Mouse (Mus musculus): Measurements from ENCODE around the gene Tfap2b. TPM values are rescaled to one million over a fixed set of nuclear protein-coding genes. Genes with fewer than 3 reads are reported as not detected.
A peak's percentile ranks its signal among the peaks of the same experiment; 100 is the strongest.

Tfap2b gene
- polyA plus RNA-seq, 1 experiment from 2014 or later = 78.3 TPM

- H3K9ac ChIP-seq = no peak overlapping the region
Measured at GRCm38 (mm10) chr1:19213171-19213570, 4.5 kb downstream of the Tfap2b start.

GRCm38 (mm10) chr1:19213851-19214395 is 5.2 kb downstream of the Tfap2b start:
- H3K36me3 ChIP-seq = no peaks in the 10 kb centered on the region
- peak overlapping the region; percentile 38 for H3K27ac ChIP-seq (replicated peaks)
- WGBS = 2% methylated on average over 36 of the region's 36 CpGs
- H3K9me3 ChIP-seq = no peaks in the 10 kb centered on the region
- 0 out of 2 replicates have a peak overlapping the region, but pooled peaks have one; percentile 22 for H3K9ac ChIP-seq
- no peak for ATAC-seq (ENCODE audit: low FRiP score, low read depth)
- H3K4me3 ChIP-seq = peak overlapping the region; percentile 34
- peak overlapping the region; percentile 44 for H3K4me2 ChIP-seq
- peaks cover 70% of the 10 kb centered on the region for H3K27me3 ChIP-seq
- peaks cover 8% of the 10 kb centered on the region; the same call in 1 of the 2 replicates for H3K4me1 ChIP-seq (replicated peaks)

More at GRCm38 (mm10) chr1:19213171-19213570, 4.5 kb downstream of the Tfap2b start:
- 2% methylated on average over 4 of the region's 4 CpGs for WGBS
- H3K36me3 ChIP-seq = no peaks in the 10 kb centered on the region
- peaks cover 8% of the 10 kb centered on the region; the same call in 1 of the 2 replicates for H3K4me1 ChIP-seq (replicated peaks)
- no peak for ATAC-seq (ENCODE audit: low FRiP score, low read depth)
- H3K27me3 ChIP-seq = peaks cover 68% of the 10 kb centered on the region
- peak overlapping the region; percentile 27; the same call in 1 of the 2 replicates for H3K4me2 ChIP-seq
- H3K4me3 ChIP-seq = peak overlapping the region; percentile 31
- H3K9me3 ChIP-seq = no peaks in the 10 kb centered on the region
- no peak overlapping the region for H3K27ac ChIP-seq (replicated peaks)

GRCm38 (mm10) chr1:19217391-19217790 is 8.7 kb downstream of the Tfap2b start:
- Histone ChIP-seq H3K9me3 (no peaks in the 10 kb centered on the region), H3K9ac (no peak overlapping the region), H3K36me3 (no peaks in the 10 kb centered on the region), H3K27ac (replicated peaks) (no peak overlapping the region), H3K27me3 (peaks cover 86% of the 10 kb centered on the region), H3K4me2 (peak overlapping the region; percentile 25; the same call in 1 of the 2 replicates), H3K4me3 (no peak overlapping the region), H3K4me1 (replicated peaks) (peaks cover 4% of the 10 kb centered on the region; the same call in 1 of the 2 replicates)
- WGBS = 2% methylated on average over 16 of the region's 16 CpGs
- ATAC-seq (ENCODE audit: low FRiP score, low read depth) = peak; percentile 49; the same call in 1 of the 2 replicates

- Histone ChIP-seq H3K27ac (replicated peaks) (no peak overlapping the region), H3K36me3 (no peaks in the 10 kb centered on the region), H3K4me2 (peak overlapping the region; percentile 25), H3K9ac (no peak overlapping the region), H3K9me3 (no peaks in the 10 kb centered on the region), H3K4me1 (replicated peaks) (peaks cover 4% of the 10 kb centered on the region; the same call in 1 of the 2 replicates), H3K27me3 (peaks cover 87% of the 10 kb centered on the region), H3K4me3 (no peak overlapping the region; the same call in 1 of the 2 replicates)
- ATAC-seq (ENCODE audit: low FRiP score, low read depth) = no peak
- 7% methylated on average over 7 of the region's 7 CpGs for WGBS
Measured at GRCm38 (mm10) chr1:19218221-19218620, 9.5 kb downstream of the Tfap2b start.

- no peak for ATAC-seq (ENCODE audit: low FRiP score, low read depth)
- Histone ChIP-seq H3K4me1 (replicated peaks) (no peaks in the 10 kb centered on the region), H3K9me3 (no peaks in the 10 kb centered on the region), H3K27ac (replicated peaks) (no peak overlapping the region), H3K27me3 (peaks cover 87% of the 10 kb centered on the region), H3K36me3 (no peaks in the 10 kb centered on the region), H3K4me2 (no peak overlapping the region), H3K4me3 (no peak overlapping the region), H3K9ac (no peak overlapping the region)
Measured at GRCm38 (mm10) chr1:19219381-19219780, 10.7 kb downstream of the Tfap2b start.

GRCm38 (mm10) chr1:19220564-19220963 is 11.8 kb downstream of the Tfap2b start:
- Histone ChIP-seq H3K4me2 (no peak overlapping the region), H3K4me3 (no peak overlapping the region), H3K27ac (replicated peaks) (no peak overlapping the region), H3K36me3 (no peaks in the 10 kb centered on the region), H3K27me3 (peaks cover 89% of the 10 kb centered on the region), H3K9me3 (no peaks in the 10 kb centered on the region), H3K9ac (no peak overlapping the region), H3K4me1 (replicated peaks) (no peaks in the 10 kb centered on the region)
- ATAC-seq (ENCODE audit: low FRiP score, low read depth) = no peak
- WGBS = 4% methylated on average over 1 of the region's 1 CpGs

GRCm38 (mm10) chr1:19221601-19222000 is 12.9 kb downstream of the Tfap2b start:
- Histone ChIP-seq H3K4me3 (no peak overlapping the region), H3K27ac (replicated peaks) (no peak overlapping the region), H3K9me3 (no peaks in the 10 kb centered on the region), H3K36me3 (no peaks in the 10 kb centered on the region), H3K9ac (no peak overlapping the region), H3K27me3 (peaks cover 87% of the 10 kb centered on the region), H3K4me1 (replicated peaks) (no peaks in the 10 kb centered on the region), H3K4me2 (peak overlapping the region; percentile 9; the same call in 1 of the 2 replicates)
- 2% methylated on average over 7 of the region's 7 CpGs for WGBS
- ATAC-seq (ENCODE audit: low FRiP score, low read depth) = no peak

- H3K9ac ChIP-seq = no peak overlapping the region
- no peak; the same call in 1 of the 2 replicates for ATAC-seq (ENCODE audit: low FRiP score, low read depth)
- no peaks in the 10 kb centered on the region for H3K36me3 ChIP-seq
- no peaks in the 10 kb centered on the region for H3K4me1 ChIP-seq (replicated peaks)
- no peak overlapping the region for H3K4me3 ChIP-seq
- 4% methylated on average over 8 of the region's 8 CpGs for WGBS
- H3K27me3 ChIP-seq = peaks cover 89% of the 10 kb centered on the region
- 0 out of 2 replicates have a peak overlapping the region, but pooled peaks have one; percentile 1 for H3K4me2 ChIP-seq
- no peak overlapping the region for H3K27ac ChIP-seq (replicated peaks)
- H3K9me3 ChIP-seq = no peaks in the 10 kb centered on the region
Measured at GRCm38 (mm10) chr1:19226699-19227098, 18.0 kb downstream of the Tfap2b start.

GRCm38 (mm10) chr1:19230926-19231573 is 22.3 kb downstream of the Tfap2b start:
- Histone ChIP-seq H3K4me3 (no peak overlapping the region), H3K36me3 (no peaks in the 10 kb centered on the region), H3K4me1 (replicated peaks) (no peaks in the 10 kb centered on the region), H3K9ac (no peak overlapping the region), H3K27ac (replicated peaks) (no peak overlapping the region), H3K27me3 (peaks cover 81% of the 10 kb centered on the region), H3K9me3 (no peaks in the 10 kb centered on the region), H3K4me2 (no peak overlapping the region)
- 5% methylated on average over 16 of the region's 16 CpGs for WGBS
- ATAC-seq (ENCODE audit: low FRiP score, low read depth) = no peak

- no peaks in the 10 kb centered on the region for H3K36me3 ChIP-seq
- H3K4me1 ChIP-seq (replicated peaks) = no peaks in the 10 kb centered on the region
- no peak overlapping the region for H3K4me2 ChIP-seq
- ATAC-seq (ENCODE audit: low FRiP score, low read depth) = no peak
- peaks cover 82% of the 10 kb centered on the region for H3K27me3 ChIP-seq
- no peaks in the 10 kb centered on the region for H3K9me3 ChIP-seq
- no peak overlapping the region for H3K9ac ChIP-seq
- no peak overlapping the region for H3K4me3 ChIP-seq
- WGBS = 5% methylated on average over 16 of the region's 16 CpGs
- no peak overlapping the region for H3K27ac ChIP-seq (replicated peaks)
Measured at GRCm38 (mm10) chr1:19231574-19232080, 22.9 kb downstream of the Tfap2b start.

GRCm38 (mm10) chr1:19232743-19233142 is 24.0 kb downstream of the Tfap2b start:
- Histone ChIP-seq H3K4me2 (no peak overlapping the region), H3K9me3 (no peaks in the 10 kb centered on the region), H3K9ac (no peak overlapping the region), H3K36me3 (no peaks in the 10 kb centered on the region), H3K27me3 (peaks cover 81% of the 10 kb centered on the region), H3K4me1 (replicated peaks) (no peaks in the 10 kb centered on the region), H3K27ac (replicated peaks) (no peak overlapping the region), H3K4me3 (no peak overlapping the region)
- no peak for ATAC-seq (ENCODE audit: low FRiP score, low read depth)
- WGBS = 4% methylated on average over 1 of the region's 1 CpGs

GRCm38 (mm10) chr1:19233857-19234256 is 25.1 kb downstream of the Tfap2b start:
- H3K36me3 ChIP-seq = no peaks in the 10 kb centered on the region
- H3K9me3 ChIP-seq = no peaks in the 10 kb centered on the region
- no peak overlapping the region for H3K4me2 ChIP-seq
- H3K27me3 ChIP-seq = peaks cover 77% of the 10 kb centered on the region
- no peak overlapping the region for H3K27ac ChIP-seq (replicated peaks)
- no peak overlapping the region for H3K9ac ChIP-seq
- 5% methylated on average over 19 of the region's 19 CpGs for WGBS
- H3K4me1 ChIP-seq (replicated peaks) = no peaks in the 10 kb centered on the region
- H3K4me3 ChIP-seq = no peak overlapping the region
- no peak; the same call in 1 of the 2 replicates for ATAC-seq (ENCODE audit: low FRiP score, low read depth)

Measured in hindbrain, embryonic 15.5 days (tissue).